Mouse (Mus musculus) fat pad, adult 2 months (tissue): Measurements from ENCODE around the gene Cct2.

Experiments used
- DNase-seq: peaks from one replicate; pipeline ENCODE4 v3.0.0-alpha.2; 2011; ENCODE audit warnings: low read depth, low spot score; ENCODE audit errors: extremely low read depth

Cct2 gene

GRCm38 (mm10) chr10:117063254-117064021, at the start of gene Cct2:
Gene Cct2 (minus strand): TSS chr10:117063814.
- DNase-seq: no peak

- no peak for DNase-seq
These were observed 48.9 kb upstream of the Cct2 start for GRCm38 (mm10) chr10:117112545-117112944.

- DNase-seq: no peak
These were observed 47.8 kb upstream of the Cct2 start for GRCm38 (mm10) chr10:117111455-117111854.

GRCm38 (mm10) chr10:117110271-117110670, 46.7 kb upstream of the Cct2 start:
- no peak for DNase-seq

- DNase-seq: no peak
These were observed 43.1 kb upstream of the Cct2 start for GRCm38 (mm10) chr10:117106686-117107085.

GRCm38 (mm10) chr10:117106244-117106643, 42.6 kb upstream of the Cct2 start:
- no peak for DNase-seq

- DNase-seq: no peak
These were observed 41.4 kb upstream of the Cct2 start for GRCm38 (mm10) chr10:117105015-117105414.

GRCm38 (mm10) chr10:117103854-117104598, 40.4 kb upstream of the Cct2 start:
- no peak for DNase-seq

- no peak for DNase-seq
These were observed 36.6 kb upstream of the Cct2 start for GRCm38 (mm10) chr10:117100175-117100574.

GRCm38 (mm10) chr10:117097116-117097698, 33.6 kb upstream of the Cct2 start:
- DNase-seq: no peak

GRCm38 (mm10) chr10:117096096-117096495, 32.5 kb upstream of the Cct2 start:
- no peak for DNase-seq

- DNase-seq: no peak
These were observed 31.1 kb upstream of the Cct2 start for GRCm38 (mm10) chr10:117094504-117095329.

- DNase-seq: no peak
These were observed 26.0 kb upstream of the Cct2 start for GRCm38 (mm10) chr10:117089628-117090027.

GRCm38 (mm10) chr10:117081914-117082359, 18.3 kb upstream of the Cct2 start:
- DNase-seq: no peak

- DNase-seq: no peak
These were observed 17.7 kb upstream of the Cct2 start for GRCm38 (mm10) chr10:117081326-117081725.

- DNase-seq: no peak
These were observed 14.7 kb upstream of the Cct2 start for GRCm38 (mm10) chr10:117078284-117078683.

- no peak for DNase-seq
These were observed 9.6 kb upstream of the Cct2 start for GRCm38 (mm10) chr10:117073176-117073575.

GRCm38 (mm10) chr10:117072191-117072888, 8.7 kb upstream of the Cct2 start:
- no peak for DNase-seq

GRCm38 (mm10) chr10:117069109-117069508, 5.5 kb upstream of the Cct2 start:
- DNase-seq: no peak

GRCm38 (mm10) chr10:117064076-117064475, 462 bp upstream of the Cct2 start:
- no peak for DNase-seq
